Mouse (Mus musculus): ENCODE results near the gene Smarcc1. TPM values are rescaled to one million over a fixed set of nuclear protein-coding genes. Genes with fewer than 3 reads are reported as not detected.

Smarcc1 gene
- polyA plus RNA-seq, 1 experiment from 2014 or later = 26.6 TPM

GRCm38 (mm10) chr9:110229566-110230248, 112.2 kb downstream of the Smarcc1 start:
- Histone ChIP-seq H3K4me1 (replicated peaks; ENCODE audit: control insufficient read depth, insufficient read depth) (no peaks in the 10 kb centered on the region), H3K27ac (replicated peaks) (no peak overlapping the region), H3K4me2 (replicated peaks; ENCODE audit: low read depth) (no peak overlapping the region), H3K27me3 (ENCODE audit: control insufficient read depth, insufficient read depth, low read length) (no peaks in the 10 kb centered on the region), H3K36me3 (ENCODE audit: control insufficient read depth, insufficient read depth, low read length) (peaks cover 8% of the 10 kb centered on the region; the same call in 1 of the 2 replicates), H3K4me3 (ENCODE audit: low read depth, low read length) (no peak overlapping the region), H3K9me3 (ENCODE audit: control insufficient read depth, low read length) (no peaks in the 10 kb centered on the region), H3K9ac (ENCODE audit: low read length) (no peak overlapping the region)
- no peak for DNase-seq (ENCODE audit: low spot score)
- 76% methylated on average over 10 of the region's 10 CpGs for WGBS
- no peak for TF ChIP-seq EP300 (optimal IDR thresholded peaks at IDR 0.05)
- no peak for TF ChIP-seq CTCF (IDR thresholded peaks at IDR 0.05; ENCODE audit: low read depth)
- ATAC-seq (ENCODE audit: low FRiP score, low TSS enrichment) = no peak

GRCm38 (mm10) chr9:110230395-110231071, 113.0 kb downstream of the Smarcc1 start:
- H3K4me2 ChIP-seq (replicated peaks; ENCODE audit: low read depth) = no peak overlapping the region
- no peak overlapping the region for H3K27ac ChIP-seq (replicated peaks)
- H3K4me1 ChIP-seq (replicated peaks; ENCODE audit: control insufficient read depth, insufficient read depth) = no peaks in the 10 kb centered on the region
- no peak overlapping the region for H3K4me3 ChIP-seq (ENCODE audit: low read depth, low read length)
- DNase-seq (ENCODE audit: low spot score) (no peak), ATAC-seq (ENCODE audit: low FRiP score, low TSS enrichment) (no peak)
- no peaks in the 10 kb centered on the region for H3K27me3 ChIP-seq (ENCODE audit: control insufficient read depth, insufficient read depth, low read length)
- WGBS = 82% methylated on average over 16 of the region's 16 CpGs
- no peaks in the 10 kb centered on the region for H3K9me3 ChIP-seq (ENCODE audit: control insufficient read depth, low read length)
- TF ChIP-seq CTCF (IDR thresholded peaks at IDR 0.05; ENCODE audit: low read depth) (no peak), EP300 (optimal IDR thresholded peaks at IDR 0.05) (no peak)
- peaks cover 13% of the 10 kb centered on the region for H3K36me3 ChIP-seq (ENCODE audit: control insufficient read depth, insufficient read depth, low read length)
- no peak overlapping the region for H3K9ac ChIP-seq (ENCODE audit: low read length)

GRCm38 (mm10) chr9:110234962-110235361, 117.5 kb downstream of the Smarcc1 start:
- ATAC-seq (ENCODE audit: low FRiP score, low TSS enrichment) = no peak
- H3K27ac ChIP-seq (replicated peaks) = no peak overlapping the region

GRCm38 (mm10) chr9:110243221-110243833, 125.8 kb downstream of the Smarcc1 start, which contains the start of gene Cspg5:
TSS of gene Cspg5 (plus strand) at chr9:110243783.
- no peaks in the 10 kb centered on the region for H3K9me3 ChIP-seq (ENCODE audit: control insufficient read depth, low read length)
- H3K4me1 ChIP-seq (replicated peaks; ENCODE audit: control insufficient read depth, insufficient read depth) = no peaks in the 10 kb centered on the region; the same call in 1 of the 2 replicates
- H3K36me3 ChIP-seq (ENCODE audit: control insufficient read depth, insufficient read depth, low read length) = peaks cover 2% of the 10 kb centered on the region; the same call in 1 of the 2 replicates
- WGBS = 83% methylated on average over 7 of the region's 7 CpGs
- DNase-seq (ENCODE audit: low spot score) (no peak), ATAC-seq (ENCODE audit: low FRiP score, low TSS enrichment) (no peak)
- TF ChIP-seq CTCF (IDR thresholded peaks at IDR 0.05; ENCODE audit: low read depth) (no peak), EP300 (optimal IDR thresholded peaks at IDR 0.05) (no peak)
- no peak within 1 kb of the TSS for H3K27ac ChIP-seq (replicated peaks)
- H3K9ac ChIP-seq (ENCODE audit: low read length) = no peak within 1 kb of the TSS
- no peak within 1 kb of the TSS for H3K4me3 ChIP-seq (ENCODE audit: low read depth, low read length)
- peak within 1 kb of the TSS; percentile 100 for H3K4me2 ChIP-seq (replicated peaks; ENCODE audit: low read depth)
- 0 out of 2 replicates have a peak, but pooled peaks cover 2% of the 10 kb centered on the region for H3K27me3 ChIP-seq (ENCODE audit: control insufficient read depth, insufficient read depth, low read length)

More at GRCm38 (mm10) chr9:110234962-110235361, 117.5 kb downstream of the Smarcc1 start:
- Histone ChIP-seq H3K4me3 (ENCODE audit: low read depth, low read length) (no peak overlapping the region), H3K27me3 (ENCODE audit: control insufficient read depth, insufficient read depth, low read length) (no peaks in the 10 kb centered on the region), H3K4me2 (replicated peaks; ENCODE audit: low read depth) (no peak overlapping the region), H3K9ac (ENCODE audit: low read length) (no peak overlapping the region), H3K4me1 (replicated peaks; ENCODE audit: control insufficient read depth, insufficient read depth) (no peaks in the 10 kb centered on the region), H3K36me3 (ENCODE audit: control insufficient read depth, insufficient read depth, low read length) (peaks cover 20% of the 10 kb centered on the region), H3K9me3 (ENCODE audit: control insufficient read depth, low read length) (no peaks in the 10 kb centered on the region)
- TF ChIP-seq CTCF (IDR thresholded peaks at IDR 0.05; ENCODE audit: low read depth) (no peak), EP300 (optimal IDR thresholded peaks at IDR 0.05) (no peak)
- 89% methylated on average over 6 of the region's 6 CpGs for WGBS
- DNase-seq (ENCODE audit: low spot score) = no peak

- H3K9me3 ChIP-seq (ENCODE audit: control insufficient read depth, low read length) = no peaks in the 10 kb centered on the region
- H3K4me1 ChIP-seq (replicated peaks; ENCODE audit: control insufficient read depth, insufficient read depth) = no peaks in the 10 kb centered on the region; the same call in 1 of the 2 replicates
- no peak overlapping the region for H3K27ac ChIP-seq (replicated peaks)
- H3K4me3 ChIP-seq (ENCODE audit: low read depth, low read length) = peak overlapping the region; percentile 70
- 18% methylated on average over 7 of the region's 7 CpGs for WGBS
- 0 out of 2 replicates have a peak, but pooled peaks cover 2% of the 10 kb centered on the region for H3K27me3 ChIP-seq (ENCODE audit: control insufficient read depth, insufficient read depth, low read length)
- peak; percentile 21 for DNase-seq (ENCODE audit: low spot score)
- 0 out of 2 replicates have a peak overlapping the region, but pooled peaks have one; percentile 51 for H3K9ac ChIP-seq (ENCODE audit: low read length)
- peak overlapping the region; percentile 100 for H3K4me2 ChIP-seq (replicated peaks; ENCODE audit: low read depth)
- no peak for TF ChIP-seq EP300 (optimal IDR thresholded peaks at IDR 0.05)
- no peak for TF ChIP-seq CTCF (IDR thresholded peaks at IDR 0.05; ENCODE audit: low read depth)
- no peaks in the 10 kb centered on the region for H3K36me3 ChIP-seq (ENCODE audit: control insufficient read depth, insufficient read depth, low read length)
- ATAC-seq (ENCODE audit: low FRiP score, low TSS enrichment) = peak; percentile 16; the same call in 1 of the 2 replicates
Observed at GRCm38 (mm10) chr9:110244567-110244888, 127.0 kb downstream of the Smarcc1 start.
